Mouse (Mus musculus) G1E (cell line): ENCODE measurements around the gene Trim63.

Source experiments
- CTCF ChIP-seq: IDR thresholded peaks from 2 replicates; pipeline ENCODE4 v1.5.1; 2012; ENCODE audit warnings: low read depth, low read length, inconsistent platforms, mixed read lengths
- GATA1 ChIP-seq: IDR thresholded peaks from 2 replicates; pipeline ENCODE4 v1.6.1; 2012; ENCODE audit warnings: borderline replicate concordance, low read length, inconsistent platforms, mixed read lengths

- no peak for TF ChIP-seq CTCF
- TF ChIP-seq GATA1: no peak
These were observed 30.9 kb downstream of the Trim63 start for GRCm38 (mm10) chr4:134345802-134346201.
